Mouse (Mus musculus) ES-E14 (cell line): ENCODE results near the gene Tsc22d4. TPM values are rescaled to one million over a fixed set of nuclear protein-coding genes. Genes with fewer than 3 reads are reported as not detected.

ENCODE experiments used
- DNase-seq: peaks from one replicate; pipeline ENCODE4 v3.0.0-alpha.2; 2013; ENCODE audit warnings: low read depth, low spot score
- H3K27ac ChIP-seq: 2 replicates; pipeline ENCODE4 v1.5.1; 2012; ENCODE audit warnings: low read depth, mild to moderate bottlenecking, low read length, moderate library complexity, mixed read lengths; ENCODE audit not compliant: poor library complexity, insufficient read depth, severe bottlenecking
- H3K36me3 ChIP-seq: 2 replicates; pipeline ENCODE4 v1.6.1; 2012; ENCODE audit warnings: mild to moderate bottlenecking, low read length, moderate library complexity, mixed read lengths; ENCODE audit not compliant: control insufficient read depth, poor library complexity, insufficient read depth, severe bottlenecking
- H3K4me1 ChIP-seq, 2 experiments: fragments of 150-350 bp in 1 of 2; sonication (generic) in 1 of 2; 2 replicates each; pipeline ENCODE4 v1.6.1; 2012; ENCODE audit warnings: low read length in 2 of 2, mild to moderate bottlenecking in 1 of 2, mixed read lengths in 1 of 2; ENCODE audit not compliant: control insufficient read depth in 2 of 2, insufficient read depth in 2 of 2, poor library complexity in 1 of 2
- H3K4me3 ChIP-seq, 2 experiments: fragments of 150-350 bp in 1 of 2; sonication (generic) in 1 of 2; 2 replicates each; pipeline ENCODE4 v1.5.1; 2012; ENCODE audit warnings: low read length in 2 of 2, low read depth in 1 of 2, mild to moderate bottlenecking in 1 of 2, mixed read lengths in 1 of 2; ENCODE audit not compliant: insufficient read depth in 1 of 2, poor library complexity in 1 of 2, severe bottlenecking in 1 of 2
- H3K9ac ChIP-seq: 2 replicates; pipeline ENCODE4 v1.6.1; 2012; ENCODE audit warnings: low read depth, mild to moderate bottlenecking, low read length, mixed read lengths; ENCODE audit not compliant: poor library complexity, insufficient read depth, severe bottlenecking
- H3K9me3 ChIP-seq: fragments of 150-350 bp; sonication (generic); 2 replicates; pipeline ENCODE4 v1.6.1; 2012; ENCODE audit warnings: low read depth, mild to moderate bottlenecking, low read length; ENCODE audit not compliant: control insufficient read depth, insufficient read depth
- CHD2 ChIP-seq: IDR thresholded peaks from 2 replicates; pipeline ENCODE4 v1.6.1; 2014; ENCODE audit warnings: mild to moderate bottlenecking, low read depth, low read length, inconsistent platforms
- HCFC1 ChIP-seq: IDR thresholded peaks from 2 replicates; pipeline ENCODE4 v1.6.1; 2012; ENCODE audit warnings: low read length, inconsistent platforms, borderline replicate concordance; ENCODE audit not compliant: insufficient read depth
- MAFK ChIP-seq: IDR thresholded peaks from 2 replicates; pipeline ENCODE4 v1.6.1; 2014; ENCODE audit warnings: mild to moderate bottlenecking, low read depth, low read length, inconsistent platforms; ENCODE audit not compliant: insufficient read depth
- ZC3H11A ChIP-seq: IDR thresholded peaks from 2 replicates; pipeline ENCODE4 v1.6.1; 2012; ENCODE audit warnings: low read depth, mild to moderate bottlenecking, inconsistent platforms, low read length, borderline replicate concordance
- ZNF384 ChIP-seq: IDR thresholded peaks from 2 replicates; pipeline ENCODE4 v1.6.1; 2012; ENCODE audit warnings: low read depth, low read length, inconsistent platforms
- in situ Hi-C, 2 experiments: fragments of 600-800 bp; cut with MboI; formaldehyde crosslinking; loops; one replicate each; pipeline ENCODE4 v1.15.1; 2025; ENCODE audit warnings: low sequenced_read_pairs in 2 of 2, inconsistent platforms in 1 of 2; ENCODE audit not compliant: unreplicated experiment in 2 of 2
- total RNA-seq: library from RNA; depleted of rRNA; stranded (reverse); fragments of 300-350 nt; gene quantifications from 2 replicates; pipeline ENCODE4 v1.2.3, GENCODE M21; 2012

Gene Tsc22d4
- total RNA-seq, 1 experiment: 21.6 TPM

GRCm38 (mm10) chr5:137778635-137779034, 33.1 kb downstream of the Tsc22d4 start, which contains the start of gene Ppp1r35:
Gene Ppp1r35 (plus strand): TSS chr5:137778849.
- Histone ChIP-seq H3K4me1 (peaks cover 7 to 15% of the 10 kb centered on the region in 2 experiments; a peak in 3 of 4 replicates), H3K4me3 (peak within 1 kb of the TSS; percentile 87 to 91), H3K9ac (peak within 1 kb of the TSS; percentile 86), H3K27ac (peak within 1 kb of the TSS; percentile 74), H3K9me3 (no peaks in the 10 kb centered on the region), H3K36me3 (peaks cover 29% of the 10 kb centered on the region)
- in situ Hi-C loops: no loop called here
- TF ChIP-seq CHD2 (peak; percentile 74), ZC3H11A (no peak), HCFC1 (peak; percentile 84), MAFK (no peak), ZNF384 (no peak)
- DNase-seq: peak; percentile 95

GRCm38 (mm10) chr5:137779053-137779933, 33.8 kb downstream of the Tsc22d4 start:
- Histone ChIP-seq H3K27ac (peak overlapping the region; percentile 74), H3K4me1 (peaks cover 7 to 22% of the 10 kb centered on the region in 2 experiments), H3K9me3 (no peaks in the 10 kb centered on the region), H3K36me3 (peaks cover 36% of the 10 kb centered on the region), H3K9ac (peak overlapping the region; percentile 86), H3K4me3 (peak overlapping the region; percentile 87 to 91)
- in situ Hi-C loops: no loop called here
- TF ChIP-seq MAFK (no peak), ZNF384 (no peak)
- DNase-seq: no peak

GRCm38 (mm10) chr5:137781661-137782060, 36.1 kb downstream of the Tsc22d4 start:
- TF ChIP-seq CHD2: no peak
- TF ChIP-seq ZNF384: no peak
- TF ChIP-seq ZC3H11A: no peak
- no peak for TF ChIP-seq MAFK
- TF ChIP-seq HCFC1: no peak
- DNase-seq: no peak
- Histone ChIP-seq H3K9me3 (no peaks in the 10 kb centered on the region), H3K4me3 (no peak overlapping the region), H3K4me1 (peaks cover 4 to 24% of the 10 kb centered on the region in 2 experiments), H3K36me3 (peaks cover 46% of the 10 kb centered on the region), H3K27ac (no peak overlapping the region), H3K9ac (no peak overlapping the region)
- in situ Hi-C loops: loop anchor here in 1 of 2 experiments (10.0 kb wide), 1 partner anchor 383 kb away; the partner anchor contains the start of gene Cops6

GRCm38 (mm10) chr5:137782776-137783522, 37.4 kb downstream of the Tsc22d4 start:
- H3K27ac ChIP-seq: no peak overlapping the region
- no peak for DNase-seq
- in situ Hi-C loops: loop anchor here in 1 of 2 experiments (10.0 kb wide), 1 partner anchor 382 kb away; the partner anchor contains the start of gene Cops6
- TF ChIP-seq MAFK (no peak), CHD2 (no peak), ZC3H11A (no peak), ZNF384 (no peak), HCFC1 (no peak)
- no peaks in the 10 kb centered on the region for H3K9me3 ChIP-seq
- H3K36me3 ChIP-seq: peaks cover 46% of the 10 kb centered on the region
- H3K4me3 ChIP-seq: peak overlapping the region in 1 of 2 experiments; percentile 73; a peak in 1 of 4 replicates
- peak overlapping the region; percentile 1; the same call in 1 of the 2 replicates for H3K9ac ChIP-seq
- peaks cover 2 to 22% of the 10 kb centered on the region in 2 experiments for H3K4me1 ChIP-seq
